Mouse (Mus musculus): ENCODE measurements around the gene Gm9887.

GRCm38 (mm10) chr12:69402100-69402499 is 29.8 kb upstream of the Gm9887 start:
- no peak for TF ChIP-seq POLR2A (IDR thresholded peaks at IDR 0.05; ENCODE audit: borderline replicate concordance, extremely low read depth, insufficient read depth, insufficient read length, poor library complexity, severe bottlenecking)
- TF ChIP-seq CTCF (IDR thresholded peaks at IDR 0.05; ENCODE audit: borderline replicate concordance, extremely low read depth, insufficient read depth, insufficient read length): no peak
